Mouse (Mus musculus): ENCODE data around the gene Greb1.

DNA sequence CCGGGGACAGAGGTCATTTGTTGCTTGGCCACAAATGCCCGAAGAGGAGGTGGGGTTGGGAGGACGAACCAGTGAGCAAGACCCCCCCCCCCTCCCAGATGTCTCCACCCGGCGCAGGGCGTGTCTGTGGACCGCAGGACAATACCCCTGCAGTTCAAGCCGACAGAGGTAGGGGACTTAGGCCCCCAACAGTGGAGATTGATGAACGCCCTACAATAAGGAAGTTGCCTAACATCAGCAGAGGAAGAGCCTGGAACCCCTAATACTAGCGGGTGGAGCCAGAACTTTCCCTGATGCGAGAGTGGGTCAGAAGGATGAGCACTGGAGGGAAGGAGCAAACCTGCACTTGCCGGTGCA is 251 bp upstream of the Greb1 start:
- no peak for TF ChIP-seq CTCF (IDR thresholded peaks at IDR 0.05)
- TF ChIP-seq EP300 (IDR thresholded peaks at IDR 0.05; ENCODE audit: insufficient read depth, low read depth, low read length): no peak
